Mouse (Mus musculus) thymus, postnatal 10 days (tissue): ENCODE measurements around the gene Myo18a.

ENCODE experiments used
- DNase-seq, 2 experiments: peaks; one replicate each; pipeline ENCODE4 v3.0.0; 2021; ENCODE audit warnings: low spot score in 2 of 2

The Myo18a gene

GRCm38 (mm10) chr11:77793238-77793930 is 30.3 kb downstream of the Myo18a start:
- peak; percentile 95 to 98 for DNase-seq

GRCm38 (mm10) chr11:77795216-77795615 is 32.2 kb downstream of the Myo18a start:
- no peak for DNase-seq

- DNase-seq, result no peak
Measured at GRCm38 (mm10) chr11:77800491-77800868, 37.4 kb downstream of the Myo18a start.

GRCm38 (mm10) chr11:77800869-77801701 is 38.0 kb downstream of the Myo18a start:
- DNase-seq, result peak; percentile 81 to 84

- peak; percentile 72 to 77 for DNase-seq
Measured at GRCm38 (mm10) chr11:77802341-77802865, 39.4 kb downstream of the Myo18a start.

GRCm38 (mm10) chr11:77806218-77806617 is 43.2 kb downstream of the Myo18a start:
- DNase-seq, result no peak

- DNase-seq, result no peak
Measured at GRCm38 (mm10) chr11:77806855-77807254, 43.8 kb downstream of the Myo18a start.

- DNase-seq, result no peak
Measured at GRCm38 (mm10) chr11:77808051-77808465, 45.0 kb downstream of the Myo18a start.

GRCm38 (mm10) chr11:77809215-77809614 is 46.2 kb downstream of the Myo18a start:
- no peak for DNase-seq

- DNase-seq, result no peak
Measured at GRCm38 (mm10) chr11:77810018-77810417, 47.0 kb downstream of the Myo18a start.

GRCm38 (mm10) chr11:77813969-77814368 is 50.9 kb downstream of the Myo18a start:
- no peak for DNase-seq

- DNase-seq, result peak; percentile 61 to 84
Measured at GRCm38 (mm10) chr11:77816003-77816402, 53.0 kb downstream of the Myo18a start.

GRCm38 (mm10) chr11:77821648-77822047 is 58.6 kb downstream of the Myo18a start:
- DNase-seq, result peak in 1 of 2 experiments; percentile 51

- DNase-seq, result peak; percentile 24 to 70
Measured at GRCm38 (mm10) chr11:77822781-77823180, 59.7 kb downstream of the Myo18a start.

- DNase-seq, result peak; percentile 37 to 78
Measured at GRCm38 (mm10) chr11:77825853-77826252, 62.8 kb downstream of the Myo18a start.

GRCm38 (mm10) chr11:77826311-77826710 is 63.3 kb downstream of the Myo18a start:
- DNase-seq, result no peak

- DNase-seq, result peak; percentile 42 to 80
Measured at GRCm38 (mm10) chr11:77827241-77827995, 64.4 kb downstream of the Myo18a start.

- DNase-seq, result no peak
Measured at GRCm38 (mm10) chr11:77828163-77828562, 65.1 kb downstream of the Myo18a start.

- no peak for DNase-seq
Measured at GRCm38 (mm10) chr11:77829043-77829841, 66.2 kb downstream of the Myo18a start.

GRCm38 (mm10) chr11:77830875-77831274 is 67.8 kb downstream of the Myo18a start:
- no peak for DNase-seq

GRCm38 (mm10) chr11:77832541-77832940 is 69.5 kb downstream of the Myo18a start:
- no peak for DNase-seq
